Mouse (Mus musculus) megakaryocyte, embryonic 14.5 days (primary cell): ENCODE measurements around the gene Zbtb20.

Source experiments
- FLI1 ChIP-seq: IDR thresholded peaks from 2 replicates; pipeline ENCODE4 v1.6.1; 2012; ENCODE audit warnings: low read length, inconsistent platforms, mixed read lengths
- GATA1 ChIP-seq: IDR thresholded peaks from 3 replicates; pipeline ENCODE4 v1.6.1; 2012; ENCODE audit warnings: mixed read lengths, low read length, inconsistent platforms, borderline replicate concordance

DNA sequence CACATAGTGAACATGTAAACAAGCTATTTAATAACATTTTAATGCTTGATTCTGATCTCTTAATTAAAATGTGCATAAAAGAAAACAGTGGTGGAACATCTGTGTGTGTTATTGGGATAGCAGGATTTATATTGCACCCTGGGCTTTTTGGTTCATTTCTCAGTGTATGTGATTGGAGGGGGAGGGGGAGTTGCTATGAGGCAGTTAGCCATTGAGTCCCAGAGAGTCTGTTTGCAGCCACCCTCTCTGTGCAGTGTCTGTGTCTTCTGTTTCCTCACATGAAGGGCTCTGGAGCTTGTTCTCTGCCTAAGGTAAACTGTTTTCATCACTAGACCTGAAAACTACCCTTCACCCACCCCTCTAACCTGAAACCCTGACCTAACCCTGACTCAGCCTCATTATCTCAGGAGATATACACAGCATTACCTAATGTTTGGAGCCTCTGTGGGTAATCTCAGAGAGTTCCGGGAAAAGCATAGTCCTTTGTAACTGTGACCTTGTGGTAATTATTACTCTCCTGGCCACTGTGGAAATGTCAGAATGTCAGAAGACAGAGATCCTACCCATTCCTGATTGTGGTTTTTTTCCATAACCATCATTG, 411.2 kb downstream of the Zbtb20 start:
- no peak for TF ChIP-seq GATA1
- TF ChIP-seq FLI1, result no peak
